Mouse (Mus musculus): ENCODE data around the gene Zfp933. TPM values are rescaled to one million over a fixed set of nuclear protein-coding genes. Genes with fewer than 3 reads are reported as not detected.
"Not testable (repeated sequence)": the region's sequence is repeated elsewhere in the genome, so short reads cannot be mapped to it uniquely, and the experiment has no call there.

Zfp933 gene
- polyA plus RNA-seq, 1 experiment from 2014 or later: 5.3 TPM

DNA sequence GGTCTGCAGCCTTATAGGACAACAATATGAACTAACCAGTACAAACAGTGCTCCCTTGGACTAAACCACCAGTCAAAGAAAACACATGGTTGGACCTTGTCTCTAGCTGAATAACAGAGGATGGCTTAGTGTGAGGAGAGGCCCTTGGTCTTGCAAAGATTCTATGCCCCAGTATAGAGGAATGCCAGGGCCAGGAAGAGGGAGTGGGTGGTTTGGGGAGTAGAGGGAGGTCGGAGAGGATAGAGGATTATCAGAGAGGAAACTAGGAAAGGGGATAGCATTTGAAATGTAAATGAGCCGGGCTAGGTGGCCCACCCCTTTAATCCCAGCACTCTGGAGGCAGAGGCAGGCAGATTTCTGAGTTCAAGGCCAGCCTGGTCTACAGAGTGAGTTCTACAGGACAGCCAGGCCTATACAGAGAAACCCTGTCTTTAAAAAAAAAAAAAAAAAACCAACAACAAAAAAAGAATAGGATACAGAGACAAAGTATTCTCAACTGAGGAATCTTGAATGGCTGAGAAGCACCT is 54.7 kb downstream of the Zfp933 start:
- peaks cover 20% of the 10 kb centered on the region; the same call in 1 of the 2 replicates for H3K9me3 ChIP-seq
- not testable (repeated sequence) for H3K4me1 ChIP-seq (replicated peaks); ATAC-seq (ENCODE audit: low read depth); H3K9ac ChIP-seq; H3K27me3 ChIP-seq; H3K4me3 ChIP-seq; H3K4me2 ChIP-seq; H3K27ac ChIP-seq (replicated peaks)
- peaks cover 11% of the 10 kb centered on the region; the same call in 1 of the 2 replicates for H3K36me3 ChIP-seq
- WGBS: 56% methylated on average over 2 of the region's 2 CpGs

DNA sequence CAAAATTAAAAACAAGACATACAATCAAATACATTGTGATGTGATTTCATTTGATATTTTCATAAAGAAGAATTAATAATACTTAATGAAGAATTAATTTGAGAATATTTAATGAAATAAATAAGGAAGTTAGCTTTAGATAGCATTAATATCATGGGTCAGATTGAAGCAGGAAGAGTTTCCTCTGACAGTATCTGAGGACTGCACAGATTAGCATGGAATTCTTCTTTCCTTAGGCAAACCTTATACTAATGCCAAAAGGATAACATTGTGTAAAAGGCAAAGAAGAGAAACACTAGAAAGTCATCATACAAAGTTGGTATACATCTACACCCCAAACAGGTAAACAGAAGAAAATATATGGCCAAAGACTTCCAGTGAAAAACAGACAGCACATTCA is 56.4 kb downstream of the Zfp933 start:
- not testable (repeated sequence) for H3K4me3 ChIP-seq; H3K9ac ChIP-seq; H3K4me1 ChIP-seq (replicated peaks); H3K4me2 ChIP-seq; H3K27me3 ChIP-seq; ATAC-seq (ENCODE audit: low read depth); H3K27ac ChIP-seq (replicated peaks)
- Histone ChIP-seq H3K36me3 (peaks cover 11% of the 10 kb centered on the region; the same call in 1 of the 2 replicates), H3K9me3 (peaks cover 33% of the 10 kb centered on the region)

Other genes with a start within 250 kb of the Zfp933 start
- 2.3 and 2.5 TPM in 2 replicates for gene Zfp979, start 205.9 kb downstream of the Zfp933 start, polyA plus RNA-seq (2015; fragmentation: Nextera tagmentation; extraction: Ambion mirVana)
- not detected in 2 replicates for gene Zfp534, start 145.8 kb downstream of the Zfp933 start, polyA plus RNA-seq (2015; fragmentation: Nextera tagmentation; extraction: Ambion mirVana)
- gene Zfp984, start 38.6 kb downstream of the Zfp933 start, polyA plus RNA-seq (2015; fragmentation: Nextera tagmentation; extraction: Ambion mirVana): 3.7 and 5.0 TPM in 2 replicates
- gene Miip, start 20.4 kb upstream of the Zfp933 start, polyA plus RNA-seq (2015; fragmentation: Nextera tagmentation; extraction: Ambion mirVana): 40.8 and 45.1 TPM in 2 replicates
- gene Fv1, start 20.6 kb upstream of the Zfp933 start, polyA plus RNA-seq (2015; fragmentation: Nextera tagmentation; extraction: Ambion mirVana): 12.0 and 14.3 TPM in 2 replicates
- gene Mfn2, start 56.3 kb upstream of the Zfp933 start, polyA plus RNA-seq (2015; fragmentation: Nextera tagmentation; extraction: Ambion mirVana): 76.3 and 79.0 TPM in 2 replicates
- 35.2 and 35.7 TPM in 2 replicates for gene Plod1, start 88.4 kb upstream of the Zfp933 start, polyA plus RNA-seq (2015; fragmentation: Nextera tagmentation; extraction: Ambion mirVana)
- 13.6 and 14.7 TPM in 2 replicates for gene 2510039O18Rik, start 92.5 kb upstream of the Zfp933 start, polyA plus RNA-seq (2015; fragmentation: Nextera tagmentation; extraction: Ambion mirVana)
- gene Nppb, start 137.4 kb upstream of the Zfp933 start, polyA plus RNA-seq (2015; fragmentation: Nextera tagmentation; extraction: Ambion mirVana): 0.43 TPM in 1 of 2 replicates, not detected in the other
- gene Nppa, start 152.4 kb upstream of the Zfp933 start, polyA plus RNA-seq (2015; fragmentation: Nextera tagmentation; extraction: Ambion mirVana): 0.36 and 6.1 TPM in 2 replicates
- gene Clcn6, start 190.5 kb upstream of the Zfp933 start, polyA plus RNA-seq (2015; fragmentation: Nextera tagmentation; extraction: Ambion mirVana): 31.7 and 32.4 TPM in 2 replicates
- 19.9 and 20.9 TPM in 2 replicates for gene Mthfr, start 190.7 kb upstream of the Zfp933 start, polyA plus RNA-seq (2015; fragmentation: Nextera tagmentation; extraction: Ambion mirVana)
- 6.5 and 7.3 TPM in 2 replicates for gene Agtrap, start 239.7 kb upstream of the Zfp933 start, polyA plus RNA-seq (2015; fragmentation: Nextera tagmentation; extraction: Ambion mirVana)

Measured in neural tube, embryonic 13.5 days (tissue).